20 mouse cellular contexts compared by ENCODE assay signal in the genomic region with DNA sequence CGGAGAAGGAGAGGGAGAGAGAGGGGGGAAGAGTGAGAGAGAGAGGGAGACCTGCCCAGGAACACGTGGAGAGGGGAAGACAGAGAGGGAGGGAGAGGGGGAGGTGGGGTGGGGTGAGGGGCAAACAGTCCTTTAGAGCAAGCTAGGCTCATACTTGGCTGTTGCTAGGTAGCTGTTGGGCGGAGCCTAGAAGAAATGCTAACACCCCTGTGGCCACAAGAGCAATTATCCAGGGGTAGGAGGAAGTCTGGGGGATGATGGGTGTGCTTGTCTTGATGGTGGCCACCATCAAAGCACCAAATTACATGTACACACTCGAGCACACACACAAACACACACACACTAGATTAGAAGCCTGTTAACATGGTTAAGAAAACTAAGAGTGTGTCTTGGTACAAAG. TPM values are rescaled to one million over a fixed set of nuclear protein-coding genes. Genes with fewer than 3 reads are reported as not detected.
A peak's percentile ranks its signal among the peaks of the same experiment; 100 is the strongest.
DNase-seq lines count a peak whose midpoint lies in the region; ATAC-seq and TF ChIP-seq lines count a peak whose summit lies in the region.
"Had no signal": no experiment of that assay in that cellular context is flagged by ENCODE, and none has a peak within 500 bp of the region (broad histone marks: within the 10 kb centered on the region; RNA-seq: fewer than 3 reads in every experiment).

No protein-coding gene starts in this region.

- no peaks in the 10 kb centered on the region for H3K9me3 ChIP-seq in forebrain, embryonic 11.5 days (ENCODE audit: control insufficient read depth, low read length)
- H3K9me3 ChIP-seq in forebrain, embryonic 13.5 days (replicated peaks), result no peaks in the 10 kb centered on the region
- no peaks in the 10 kb centered on the region for H3K9me3 ChIP-seq in lung, embryonic 16.5 days (ENCODE audit: control insufficient read depth, low read length)
- H3K9me3 ChIP-seq in limb, embryonic 11.5 days (ENCODE audit: control insufficient read depth, low read length), result no peaks in the 10 kb centered on the region
- H3K9me3 ChIP-seq: stomach, embryonic 15.5 days had no signal

- 12% methylated on average over 4 of the region's 4 CpGs for WGBS in forebrain, embryonic 11.5 days
- 21% methylated on average over 4 of the region's 4 CpGs for WGBS in forebrain, embryonic 13.5 days
- 23% methylated on average over 4 of the region's 4 CpGs for WGBS in lung, embryonic 16.5 days
- 46% methylated on average over 4 of the region's 4 CpGs for WGBS in lung, adult 2 months
- 2% methylated on average over 4 of the region's 4 CpGs for WGBS in limb, embryonic 11.5 days

- peaks cover 23% of the 10 kb centered on the region for H3K4me1 ChIP-seq in forebrain, embryonic 11.5 days (replicated peaks; ENCODE audit: control insufficient read depth, insufficient read depth, low read length)
- peaks cover 39% of the 10 kb centered on the region for H3K4me1 ChIP-seq in forebrain, embryonic 13.5 days
- 0 out of 2 replicates have a peak, but pooled peaks cover 3% of the 10 kb centered on the region for H3K4me1 ChIP-seq in lung, embryonic 16.5 days (replicated peaks; ENCODE audit: control insufficient read depth, insufficient read depth, low read length)
- no peaks in the 10 kb centered on the region for H3K4me1 ChIP-seq in lung, adult 2 months (ENCODE audit: control insufficient read depth, insufficient read depth, low read length)
- H3K4me1 ChIP-seq in limb, embryonic 11.5 days (ENCODE audit: control insufficient read depth, insufficient read depth, low read length), result peaks cover 22% of the 10 kb centered on the region
- H3K4me1 ChIP-seq: stomach, embryonic 15.5 days had no signal

- H3K4me2 ChIP-seq in forebrain, embryonic 11.5 days (ENCODE audit: low read depth, low read length, severe bottlenecking), result 0 out of 2 replicates have a peak overlapping the region, but pooled peaks have one; percentile 0
- H3K4me2 ChIP-seq in forebrain, embryonic 13.5 days, result no peak overlapping the region
- no peak overlapping the region for H3K4me2 ChIP-seq in lung, embryonic 16.5 days (ENCODE audit: low read depth, low read length)
- H3K4me2 ChIP-seq in limb, embryonic 11.5 days (ENCODE audit: low read depth, severe bottlenecking), result no peak overlapping the region; the same call in 1 of the 2 replicates
- H3K4me2 ChIP-seq: stomach, embryonic 15.5 days had no signal

- DNase-seq in forebrain, embryonic 11.5 days (ENCODE audit: low spot score), result peak; percentile 66
- DNase-seq in lung, adult 2 months, result no peak
- peak; percentile 48 for DNase-seq in limb, embryonic 11.5 days (ENCODE audit: low spot score)
- no peak for DNase-seq in urinary bladder, postnatal 36 days (ENCODE audit: low spot score in 2 of 2)
- DNase-seq in right cerebral cortex, postnatal 36 days (ENCODE audit: low spot score in 2 of 2), result no peak
- DNase-seq: cerebellum, adult 11 months; heart, adult 11 months; right cerebral cortex, adult 18-20 months; spleen, adult 18-20 months had no signal

- no peak for TF ChIP-seq CTCF in lung, adult 2 months (IDR thresholded peaks at IDR 0.05; ENCODE audit: insufficient read depth, low read length)

- H3K36me3 ChIP-seq in forebrain, embryonic 11.5 days (ENCODE audit: control insufficient read depth, insufficient read depth, low read length), result no peaks in the 10 kb centered on the region
- no peaks in the 10 kb centered on the region for H3K36me3 ChIP-seq in forebrain, embryonic 13.5 days (ENCODE audit: poor library complexity, severe bottlenecking)
- H3K36me3 ChIP-seq in lung, embryonic 16.5 days (ENCODE audit: control insufficient read depth, insufficient read depth, low read length), result no peaks in the 10 kb centered on the region
- no peaks in the 10 kb centered on the region for H3K36me3 ChIP-seq in limb, embryonic 11.5 days (ENCODE audit: control insufficient read depth, insufficient read depth, low read length)
- H3K36me3 ChIP-seq: stomach, embryonic 15.5 days had no signal

- TF ChIP-seq POLR2A in lung, adult 2 months (IDR thresholded peaks at IDR 0.05; ENCODE audit: borderline replicate concordance, extremely low read depth, low read depth, low read length), result no peak

- peak; percentile 32 for ATAC-seq in forebrain, embryonic 11.5 days (replicated peaks; ENCODE audit: low FRiP score)
- no peak for ATAC-seq in forebrain, embryonic 13.5 days
- peak; percentile 64; the same call in 1 of the 2 replicates for ATAC-seq in lung, embryonic 16.5 days (ENCODE audit: low read depth)
- 0 out of 2 replicates have a peak, but pooled peaks have one; percentile 18 for ATAC-seq in common myeloid progenitor, adult 5-6 weeks (replicated peaks; ENCODE audit: low read depth, poor library complexity, severe bottlenecking)
- ATAC-seq in limb, embryonic 11.5 days (ENCODE audit: insufficient number of reproducible peaks, low FRiP score, low TSS enrichment, low read depth), result peak; percentile 46; the same call in 1 of the 2 replicates

- H3K4me3 ChIP-seq in forebrain, embryonic 11.5 days (ENCODE audit: low read depth, low read length), result no peak overlapping the region
- H3K4me3 ChIP-seq in forebrain, embryonic 13.5 days, result no peak overlapping the region
- H3K4me3 ChIP-seq in lung, embryonic 16.5 days (ENCODE audit: low read length), result no peak overlapping the region
- H3K4me3 ChIP-seq in lung, adult 2 months (replicated peaks; ENCODE audit: extremely low read depth, low read depth, low read length), result no peak overlapping the region
- H3K4me3 ChIP-seq in limb, embryonic 11.5 days (ENCODE audit: low read depth, low read length), result no peak overlapping the region
- H3K4me3 ChIP-seq: erythroblast, embryonic 14.5 days; layer of hippocampus, adult 2 months; stomach, embryonic 15.5 days had no signal

- H3K27ac ChIP-seq in forebrain, embryonic 11.5 days (ENCODE audit: low read depth, low read length), result no peak overlapping the region
- H3K27ac ChIP-seq in forebrain, embryonic 13.5 days, result no peak overlapping the region
- H3K27ac ChIP-seq in lung, embryonic 16.5 days (ENCODE audit: low read length), result no peak overlapping the region
- H3K27ac ChIP-seq in limb, embryonic 11.5 days (replicated peaks; ENCODE audit: low read depth, low read length), result no peak overlapping the region
- H3K27ac ChIP-seq: kidney, postnatal 0 days; macrophage; stomach, embryonic 15.5 days had no signal

- H3K27me3 ChIP-seq in forebrain, embryonic 11.5 days (ENCODE audit: control insufficient read depth, insufficient read depth, low read length), result no peaks in the 10 kb centered on the region
- 0 out of 2 replicates have a peak, but pooled peaks cover 2% of the 10 kb centered on the region for H3K27me3 ChIP-seq in forebrain, embryonic 13.5 days
- H3K27me3 ChIP-seq in lung, embryonic 16.5 days (ENCODE audit: control insufficient read depth, insufficient read depth, low read depth, low read length), result no peaks in the 10 kb centered on the region; the same call in 1 of the 2 replicates
- peaks cover 3% of the 10 kb centered on the region; the same call in 1 of the 2 replicates for H3K27me3 ChIP-seq in limb, embryonic 11.5 days (ENCODE audit: control insufficient read depth, insufficient read depth, low read length)
- H3K27me3 ChIP-seq: stomach, embryonic 15.5 days had no signal

- H3K9ac ChIP-seq in forebrain, embryonic 11.5 days (ENCODE audit: low read length), result no peak overlapping the region
- H3K9ac ChIP-seq in forebrain, embryonic 13.5 days, result no peak overlapping the region
- H3K9ac ChIP-seq in lung, embryonic 16.5 days (ENCODE audit: low read length), result no peak overlapping the region
- H3K9ac ChIP-seq in limb, embryonic 11.5 days (ENCODE audit: low read length), result no peak overlapping the region
- H3K9ac ChIP-seq: stomach, embryonic 15.5 days had no signal

RNA-seq across cellular contexts. Expression of a gene that starts 48.6 kb away (rescaled TPM):
- 6.0 and 7.4 TPM in 2 replicates for polyA plus RNA-seq in forebrain, embryonic 11.5 days (2014; fragmentation: Nextera tagmentation; extraction: Ambion mirVana)
- 32.9 and 38.8 TPM in 2 replicates for polyA plus RNA-seq in forebrain, embryonic 13.5 days (2015; fragmentation: Nextera tagmentation; extraction: Ambion mirVana)
- not detected in 2 replicates for polyA plus RNA-seq in lung, embryonic 16.5 days (2015; fragmentation: Nextera tagmentation; extraction: Ambion mirVana)
- polyA plus RNA-seq in lung, adult 2 months (2012; rRNA removed), result 0.12 TPM in 1 of 2 replicates, not detected in the other
- not detected in 2 replicates for total RNA-seq in common myeloid progenitor, adult 5-6 weeks (2017)
- 0.11 and 0.14 TPM in 2 replicates for polyA plus RNA-seq in limb, embryonic 11.5 days (2014; fragmentation: Nextera tagmentation; extraction: Ambion mirVana)
- total RNA-seq: adrenal gland, adult 18-20 months had no signal
- polyA plus RNA-seq: heart, embryonic 16.5 days; kidney, postnatal 0 days; liver, embryonic 16.5 days; macrophage had no signal

Comparison
In these comparisons a context has a peak if more than half of its experiments do, and no peak if none do; other contexts are left out.
1. DNase-seq: peak in forebrain, embryonic 11.5 days (single experiment) and limb, embryonic 11.5 days (single experiment); none in lung, adult 2 months (single experiment), urinary bladder, postnatal 36 days (0 of 2) and right cerebral cortex, postnatal 36 days (0 of 2).